Mouse (Mus musculus) heart, embryonic 10.5 days (tissue): ENCODE data around the gene Sycp2. TPM values are rescaled to one million over a fixed set of nuclear protein-coding genes. Genes with fewer than 3 reads are reported as not detected.

Experiments used
- DNase-seq: peaks from one replicate; pipeline ENCODE4 v3.0.0-alpha.2; 2017; ENCODE audit warnings: low spot score
- H3K27ac ChIP-seq: fragments of 300-500 bp; sonication (generic); 2 replicates; pipeline ENCODE4 v1.5.1; 2016; ENCODE audit warnings: mild to moderate bottlenecking
- H3K27me3 ChIP-seq: fragments of 300-500 bp; sonication (generic); 2 replicates; pipeline ENCODE4 v1.6.1; 2016; ENCODE audit warnings: mild to moderate bottlenecking; ENCODE audit not compliant: poor library complexity, insufficient read depth, severe bottlenecking
- H3K36me3 ChIP-seq: fragments of 300-500 bp; sonication (generic); 2 replicates; pipeline ENCODE4 v1.6.1; 2016; ENCODE audit warnings: mild to moderate bottlenecking, moderate library complexity
- H3K4me1 ChIP-seq: fragments of 300-500 bp; sonication (generic); 2 replicates; pipeline ENCODE4 v1.6.1; 2016; ENCODE audit warnings: mild to moderate bottlenecking
- H3K4me3 ChIP-seq: fragments of 300-500 bp; sonication (generic); 2 replicates; pipeline ENCODE4 v1.5.1; 2016; ENCODE audit warnings: mild to moderate bottlenecking, moderate library complexity
- H3K9me3 ChIP-seq: fragments of 300-500 bp; sonication (generic); 2 replicates; pipeline ENCODE4 v1.6.1; 2016; ENCODE audit warnings: mild to moderate bottlenecking, moderate library complexity
- WGBS: fragments of 180-500 bp; shearing (Covaris S2); methylation state at CpG from one replicate; pipeline ENCODE4 v1.1.7; 2016; 5-methylcytosine and 5-hydroxymethylcytosine counted together
- polyA plus RNA-seq: library from polyadenylated mRNA; unstranded; fragments of >200 nt; fragmentation: Nextera tagmentation; extraction: Ambion mirVana; gene quantifications from 2 replicates; pipeline ENCODE4 v1.2.1, GENCODE M21; 2016

Gene Sycp2
- 0.06 and 0.18 TPM in 2 replicates for polyA plus RNA-seq

DNA sequence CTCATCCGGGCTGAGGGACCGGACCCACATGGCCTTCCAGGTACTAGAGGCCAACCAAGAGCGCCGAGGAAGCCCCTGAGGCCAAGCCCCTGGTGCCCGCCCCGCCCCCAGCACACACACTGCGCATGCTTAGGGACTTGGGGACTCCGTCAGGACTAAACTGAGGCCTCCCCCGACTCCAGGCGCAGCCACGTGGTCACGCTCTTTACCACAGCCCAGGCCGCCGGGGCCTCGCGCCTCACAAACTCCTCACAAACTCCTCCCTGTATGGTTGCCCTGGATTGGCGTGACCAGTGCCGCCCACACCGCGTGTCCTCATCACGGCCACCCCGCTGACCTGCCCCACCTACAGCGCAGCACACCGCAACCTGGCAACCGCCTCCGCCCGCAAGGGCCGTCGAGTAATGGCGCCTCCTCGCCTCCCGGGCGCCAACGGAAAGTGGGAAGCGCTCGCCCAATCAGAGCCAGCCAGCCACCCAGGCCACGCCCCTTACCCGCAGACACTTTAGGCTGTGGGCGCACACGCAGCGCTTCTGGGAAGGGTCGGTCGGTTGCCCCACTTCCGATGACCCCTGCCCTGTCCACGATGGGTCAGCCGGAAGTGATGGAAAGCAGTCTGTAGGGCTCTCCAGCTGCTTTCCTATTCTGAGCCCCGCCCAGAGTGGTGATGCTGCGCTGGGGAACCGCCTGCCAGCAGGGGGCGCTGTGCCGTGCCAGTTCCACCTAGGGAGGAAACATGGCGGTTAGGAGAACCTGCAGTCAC, at the start of gene Sycp2:
Gene Sycp2 (minus strand): TSS at position 633 of the 763 bp plus-strand sequence.
- 74% methylated on average over 52 of the region's 52 CpGs for WGBS
- Histone ChIP-seq H3K4me3 (no peak within 1 kb of the TSS), H3K27me3 (no peaks in the 10 kb centered on the region), H3K4me1 (peaks cover 20% of the 10 kb centered on the region), H3K9me3 (peaks cover 10% of the 10 kb centered on the region; the same call in 1 of the 2 replicates), H3K27ac (no peak within 1 kb of the TSS), H3K36me3 (0 out of 2 replicates have a peak, but pooled peaks cover 2% of the 10 kb centered on the region)
- peak; percentile 72 for DNase-seq

DNA sequence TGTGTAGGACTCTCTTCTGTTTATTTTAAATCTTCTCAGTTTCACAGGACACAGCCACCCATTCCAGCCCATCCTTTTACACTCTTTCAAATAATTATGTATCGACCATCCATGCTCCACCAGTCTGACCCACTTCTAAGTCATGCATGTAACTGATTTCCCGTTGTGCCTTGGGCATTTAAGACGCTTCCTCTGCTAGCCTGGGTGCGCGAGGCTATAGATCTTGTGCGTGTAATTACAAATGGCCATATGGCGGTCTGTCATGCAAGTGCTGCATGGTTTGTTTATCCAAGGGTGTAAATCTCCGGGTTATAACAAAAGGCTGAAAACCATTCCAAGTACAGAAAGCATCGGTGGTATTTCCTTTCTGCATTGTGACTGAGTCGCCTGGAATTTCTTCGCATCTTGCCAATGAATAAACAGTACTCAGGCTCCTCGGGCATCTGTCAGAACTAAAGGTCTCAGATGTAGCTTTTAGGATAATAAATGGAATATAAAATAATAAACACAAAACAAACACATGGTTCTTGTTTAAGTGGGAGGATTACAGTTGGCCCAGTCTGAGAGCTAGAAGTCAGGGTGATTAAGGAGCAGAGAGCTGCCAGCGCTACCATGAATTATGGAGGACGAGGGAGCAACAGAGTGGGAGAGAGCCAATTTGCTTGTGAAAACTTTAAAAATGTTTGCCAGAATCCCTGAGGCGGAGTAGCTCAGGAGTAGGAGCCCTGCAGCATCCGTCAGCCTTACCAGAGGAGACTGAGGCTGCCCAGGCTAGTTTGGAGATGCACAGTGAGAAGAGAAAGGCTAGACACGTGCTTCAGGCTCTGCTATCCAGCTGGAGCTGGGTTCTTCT, 47.4 kb upstream of the Sycp2 start:
- Histone ChIP-seq H3K4me1 (no peaks in the 10 kb centered on the region), H3K36me3 (no peaks in the 10 kb centered on the region), H3K27me3 (no peaks in the 10 kb centered on the region), H3K9me3 (no peaks in the 10 kb centered on the region), H3K27ac (peak overlapping the region; percentile 6), H3K4me3 (no peak overlapping the region)
- DNase-seq = no peak
- whole genome bisulfite sequencing = 57% methylated on average over 17 of the region's 17 CpGs

DNA sequence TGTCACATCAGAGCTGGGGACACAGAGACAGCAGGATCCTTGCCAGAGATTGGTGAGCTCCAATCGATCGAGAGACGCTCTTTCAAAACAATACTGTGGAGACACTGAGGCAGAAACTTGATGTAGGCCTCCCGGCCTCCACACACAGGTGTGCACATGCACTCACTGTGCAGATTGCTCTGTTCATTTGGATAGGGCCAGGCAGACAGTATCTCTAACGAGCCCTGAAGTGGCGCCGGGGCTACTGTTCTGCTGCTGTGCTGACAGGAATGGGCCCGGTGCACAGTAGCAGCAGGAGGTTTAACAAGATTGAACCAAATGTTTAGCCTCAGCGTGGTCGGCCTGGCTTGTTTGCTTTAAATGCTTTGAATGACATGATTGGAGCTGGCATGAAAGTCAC, 43.5 kb upstream of the Sycp2 start:
- 57% methylated on average over 10 of the region's 10 CpGs for WGBS
- Histone ChIP-seq H3K9me3 (no peaks in the 10 kb centered on the region), H3K4me1 (no peaks in the 10 kb centered on the region), H3K27me3 (no peaks in the 10 kb centered on the region), H3K4me3 (no peak overlapping the region), H3K27ac (no peak overlapping the region), H3K36me3 (no peaks in the 10 kb centered on the region)
- DNase-seq = no peak

DNA sequence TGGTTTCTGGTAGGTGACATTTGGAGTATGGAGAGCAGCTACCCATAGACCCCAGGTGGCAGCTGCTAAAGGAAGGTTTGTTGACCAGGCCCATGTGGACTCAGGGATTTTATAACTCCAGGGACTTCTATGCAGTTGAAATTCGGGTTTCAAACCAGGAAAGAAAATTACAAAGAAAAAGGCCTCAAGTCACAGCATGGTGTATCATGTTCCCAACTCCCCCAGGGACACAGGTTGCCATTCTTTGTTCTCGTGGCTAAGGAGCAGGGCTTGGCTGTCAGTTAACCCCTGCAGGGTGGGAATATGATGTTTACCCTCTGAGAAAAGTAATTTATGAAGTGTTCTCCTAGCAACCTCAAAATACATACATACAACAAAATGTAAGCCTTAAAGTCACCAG, 42.8 kb upstream of the Sycp2 start:
- no peaks in the 10 kb centered on the region for H3K36me3 ChIP-seq
- 28% methylated on average over 2 of the region's 2 CpGs for WGBS
- H3K4me1 ChIP-seq = no peaks in the 10 kb centered on the region
- no peaks in the 10 kb centered on the region for H3K27me3 ChIP-seq
- H3K27ac ChIP-seq = no peak overlapping the region
- no peak for DNase-seq
- no peaks in the 10 kb centered on the region for H3K9me3 ChIP-seq
- H3K4me3 ChIP-seq = no peak overlapping the region

DNA sequence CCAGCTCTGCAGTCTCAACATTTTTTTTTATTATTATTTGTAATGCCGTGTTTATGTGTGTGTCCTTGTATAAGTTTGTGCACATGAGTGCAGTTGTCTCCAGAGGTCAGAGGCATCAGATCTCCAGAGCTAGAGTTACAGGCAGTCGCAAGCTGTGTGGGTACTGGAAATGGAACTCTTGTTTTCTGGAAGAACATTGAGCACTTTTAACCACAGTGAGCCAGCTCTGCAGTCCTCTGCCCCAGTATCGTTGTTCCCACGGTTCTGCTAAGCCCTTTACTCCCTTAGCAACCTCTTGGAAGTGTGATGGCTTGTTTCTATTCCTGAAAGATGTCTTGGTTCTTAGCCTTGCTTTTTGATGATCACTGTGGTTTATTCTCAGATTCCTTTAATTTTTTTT, 41.9 kb upstream of the Sycp2 start:
- H3K4me3 ChIP-seq = no peak overlapping the region

DNA sequence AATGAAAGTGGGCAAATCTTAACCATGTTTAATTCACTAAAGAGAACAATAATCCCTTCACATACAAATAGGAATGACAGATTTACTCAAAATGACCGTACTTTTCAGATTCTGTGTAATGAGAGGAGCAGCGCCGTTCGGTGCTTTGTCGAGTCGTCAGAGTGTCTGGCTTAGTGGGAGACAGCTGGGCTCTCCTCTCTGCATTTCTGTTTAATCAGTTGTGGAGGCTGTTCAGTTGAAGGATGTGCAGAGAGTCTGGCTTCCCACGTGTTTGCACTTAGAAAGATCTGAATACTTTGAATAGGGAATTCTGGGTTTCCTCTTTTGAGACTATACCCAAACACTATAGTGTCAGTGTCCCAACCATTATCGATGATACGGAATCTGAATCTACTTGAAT, 29.8 kb upstream of the Sycp2 start:
- Histone ChIP-seq H3K27me3 (no peaks in the 10 kb centered on the region), H3K4me3 (no peak overlapping the region), H3K36me3 (no peaks in the 10 kb centered on the region), H3K9me3 (no peaks in the 10 kb centered on the region), H3K4me1 (no peaks in the 10 kb centered on the region), H3K27ac (no peak overlapping the region)
- 66% methylated on average over 9 of the region's 9 CpGs for WGBS
- no peak for DNase-seq

More for the DNA sequence above, 41.9 kb upstream of the Sycp2 start:
- H3K9me3 ChIP-seq = no peaks in the 10 kb centered on the region
- no peaks in the 10 kb centered on the region for H3K4me1 ChIP-seq
- no peak for DNase-seq
- 91% methylated on average over 4 of the region's 4 CpGs for WGBS
- no peak overlapping the region for H3K27ac ChIP-seq
- no peaks in the 10 kb centered on the region for H3K27me3 ChIP-seq
- no peaks in the 10 kb centered on the region for H3K36me3 ChIP-seq

DNA sequence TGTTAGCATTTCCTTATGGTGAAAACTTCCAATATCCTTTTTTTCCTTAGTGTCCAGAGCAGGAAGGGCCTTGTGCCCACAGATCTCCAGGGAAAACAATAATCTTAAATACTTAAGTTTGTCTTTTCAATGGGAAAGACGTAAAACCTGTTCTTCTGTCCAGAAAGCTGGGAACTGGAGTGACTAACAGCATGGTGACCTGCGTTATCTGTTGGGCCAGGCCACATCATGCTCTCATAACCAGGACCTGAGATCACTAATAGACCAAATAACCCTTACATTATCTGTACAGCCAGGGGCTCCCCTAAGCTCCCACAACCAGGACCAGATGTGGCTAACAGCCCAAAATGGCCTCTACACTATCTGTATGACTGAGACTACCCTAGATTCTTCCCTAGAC, 26.4 kb upstream of the Sycp2 start:
- WGBS = 69% methylated on average over 2 of the region's 2 CpGs
- H3K27ac ChIP-seq = no peak overlapping the region
- H3K9me3 ChIP-seq = no peaks in the 10 kb centered on the region
- H3K36me3 ChIP-seq = no peaks in the 10 kb centered on the region
- no peaks in the 10 kb centered on the region; the same call in none of the 2 replicates for H3K27me3 ChIP-seq
- H3K4me1 ChIP-seq = peaks cover 5% of the 10 kb centered on the region; the same call in 1 of the 2 replicates
- no peak overlapping the region for H3K4me3 ChIP-seq
- DNase-seq = no peak

DNA sequence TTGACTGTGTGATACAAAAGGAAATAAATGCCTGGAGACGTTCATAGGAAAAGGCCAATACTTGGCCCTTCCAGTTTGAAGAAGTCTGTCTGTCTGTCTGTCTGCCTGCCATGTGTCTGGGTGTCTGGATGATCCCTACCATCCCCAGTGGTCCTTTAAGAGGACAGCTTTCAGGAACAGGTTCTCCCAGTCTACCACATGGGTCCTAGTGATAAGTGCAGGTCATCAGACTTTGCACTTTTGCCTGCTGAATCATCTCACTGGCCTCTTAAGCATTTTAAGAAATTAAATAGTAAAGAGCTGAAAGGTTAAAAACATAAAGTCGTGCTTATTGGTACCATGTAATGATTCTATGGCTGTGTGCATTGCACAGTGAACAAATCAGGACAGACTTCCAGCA, 26.0 kb upstream of the Sycp2 start:
- 64% methylated on average over 2 of the region's 2 CpGs for WGBS
- Histone ChIP-seq H3K4me1 (peaks cover 5% of the 10 kb centered on the region; the same call in 1 of the 2 replicates), H3K27ac (no peak overlapping the region), H3K9me3 (no peaks in the 10 kb centered on the region), H3K36me3 (no peaks in the 10 kb centered on the region), H3K4me3 (no peak overlapping the region), H3K27me3 (no peaks in the 10 kb centered on the region; the same call in none of the 2 replicates)
- no peak for DNase-seq

DNA sequence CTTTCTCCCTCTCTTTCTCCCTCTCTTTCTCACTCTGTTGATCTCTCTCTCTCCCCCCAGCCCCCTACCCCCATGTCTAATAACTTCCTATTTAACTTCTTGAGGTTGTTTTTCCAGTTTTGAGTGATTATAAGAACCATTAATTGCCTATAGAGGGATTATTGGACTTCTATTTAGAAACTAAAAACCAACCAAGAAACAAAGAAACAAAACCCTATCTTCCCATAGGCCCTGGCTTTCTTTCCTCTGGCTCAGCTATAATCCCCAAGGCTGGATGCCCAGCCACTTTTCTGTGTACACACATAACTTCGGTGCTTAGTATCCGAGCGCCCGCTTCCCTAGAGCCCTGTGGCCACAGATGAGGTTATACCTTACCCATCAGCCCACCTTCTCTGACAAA, 22.7 kb upstream of the Sycp2 start, which contains the start of gene Cdh26:
Gene Cdh26 (plus strand): TSS at position 301 of the 400 bp plus-strand sequence.
- Histone ChIP-seq H3K27ac (no peak within 1 kb of the TSS), H3K4me1 (peaks cover 5% of the 10 kb centered on the region), H3K4me3 (no peak within 1 kb of the TSS), H3K9me3 (no peaks in the 10 kb centered on the region), H3K36me3 (no peaks in the 10 kb centered on the region), H3K27me3 (no peaks in the 10 kb centered on the region; the same call in none of the 2 replicates)
- 86% methylated on average over 4 of the region's 4 CpGs for WGBS
- DNase-seq = no peak

DNA sequence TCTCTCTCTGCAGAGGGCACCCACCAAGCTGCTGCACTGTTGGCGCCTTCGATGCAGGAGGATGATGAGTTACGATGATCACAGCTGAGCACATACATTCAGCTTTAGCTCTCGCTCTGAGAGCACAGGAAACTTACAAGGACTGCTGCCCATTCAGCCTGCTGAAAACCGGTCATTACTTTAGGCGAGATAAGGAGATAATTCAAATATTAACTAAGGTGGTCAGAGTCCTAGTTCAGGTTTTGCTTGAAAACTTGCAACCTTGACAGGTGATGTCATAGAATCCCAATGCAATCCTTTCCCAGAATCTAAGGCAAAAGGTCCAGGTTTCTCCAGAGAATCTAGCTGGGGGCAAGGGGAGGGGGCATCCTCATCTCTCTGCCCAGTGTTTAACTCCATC, 21.9 kb upstream of the Sycp2 start:
- H3K36me3 ChIP-seq = peaks cover 5% of the 10 kb centered on the region; the same call in 1 of the 2 replicates
- no peaks in the 10 kb centered on the region; the same call in none of the 2 replicates for H3K27me3 ChIP-seq
- DNase-seq = no peak
- WGBS = 73% methylated on average over 6 of the region's 6 CpGs
- peaks cover 8% of the 10 kb centered on the region for H3K4me1 ChIP-seq
- H3K9me3 ChIP-seq = no peaks in the 10 kb centered on the region
- H3K27ac ChIP-seq = no peak overlapping the region
- no peak overlapping the region for H3K4me3 ChIP-seq

DNA sequence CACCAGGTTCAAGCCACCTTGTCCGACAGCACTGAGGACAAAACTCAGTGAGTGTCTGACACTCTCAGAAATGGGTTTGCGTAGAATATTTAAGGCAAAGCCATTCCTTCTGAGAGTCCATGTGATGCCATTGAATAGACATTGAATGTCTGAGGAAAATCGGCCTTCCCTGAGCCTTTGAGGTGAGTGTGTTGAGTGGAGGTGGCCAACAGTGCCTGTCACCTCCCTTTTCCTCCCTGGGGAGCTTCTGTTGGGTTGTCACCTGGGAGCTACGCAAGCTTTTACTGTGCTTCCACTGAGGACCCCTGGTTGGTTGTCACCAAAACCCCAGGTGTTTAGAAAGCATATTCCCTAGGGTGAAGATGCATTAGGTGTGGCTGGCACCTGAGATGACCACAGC, 21.2 kb upstream of the Sycp2 start:
- no peak overlapping the region for H3K27ac ChIP-seq
- no peaks in the 10 kb centered on the region for H3K9me3 ChIP-seq
- WGBS = 75% methylated on average over 4 of the region's 4 CpGs
- H3K4me3 ChIP-seq = no peak overlapping the region
- peaks cover 5% of the 10 kb centered on the region; the same call in 1 of the 2 replicates for H3K36me3 ChIP-seq
- peak; percentile 60 for DNase-seq
- peaks cover 9% of the 10 kb centered on the region for H3K4me1 ChIP-seq
- H3K27me3 ChIP-seq = no peaks in the 10 kb centered on the region; the same call in none of the 2 replicates

DNA sequence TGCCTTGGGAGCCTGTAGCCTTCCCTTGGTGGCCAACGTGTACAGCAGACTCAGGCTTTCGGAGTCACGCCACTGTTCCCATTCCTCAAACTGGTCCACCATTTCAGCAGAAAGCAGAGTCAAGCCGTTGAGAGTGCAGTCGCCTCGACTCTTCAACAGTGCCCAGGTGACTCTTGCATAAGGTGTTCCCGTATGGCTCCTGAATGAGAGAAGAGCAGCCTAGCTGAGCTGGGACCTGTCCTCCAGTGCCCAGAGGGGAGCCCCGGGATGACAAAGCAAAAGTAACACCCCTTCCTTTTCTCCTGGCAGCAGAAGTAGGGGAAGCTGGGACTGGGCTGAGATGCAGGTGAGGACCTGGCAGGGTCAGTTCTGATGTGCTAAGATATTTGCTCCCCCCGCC, 20.7 kb upstream of the Sycp2 start:
- peaks cover 5% of the 10 kb centered on the region; the same call in 1 of the 2 replicates for H3K36me3 ChIP-seq
- 65% methylated on average over 9 of the region's 9 CpGs for WGBS

DNA sequence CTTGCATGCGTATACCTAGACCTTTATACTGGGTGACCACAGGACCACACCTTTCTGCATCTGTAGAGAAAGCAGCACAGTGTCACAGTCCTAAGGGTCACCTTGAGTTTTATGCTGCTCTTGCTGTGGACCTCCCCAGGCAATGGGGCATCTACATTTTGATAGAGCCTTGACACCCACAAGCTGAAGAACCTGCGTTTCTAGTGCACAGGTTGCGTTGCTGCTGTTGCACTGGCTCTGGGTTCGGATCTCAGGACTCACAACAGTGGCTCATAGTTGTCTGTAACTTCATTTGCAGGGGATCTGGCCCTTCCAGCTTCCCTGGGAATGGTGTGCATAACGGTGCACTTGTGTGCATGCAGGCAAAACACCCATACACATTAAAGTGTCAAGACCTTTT, 19.7 kb upstream of the Sycp2 start:
- Histone ChIP-seq H3K9me3 (no peaks in the 10 kb centered on the region), H3K4me1 (peaks cover 23% of the 10 kb centered on the region), H3K4me3 (no peak overlapping the region), H3K36me3 (peaks cover 5% of the 10 kb centered on the region; the same call in 1 of the 2 replicates), H3K27me3 (no peaks in the 10 kb centered on the region; the same call in none of the 2 replicates), H3K27ac (no peak overlapping the region; the same call in 1 of the 2 replicates)
- DNase-seq = peak; percentile 63
- WGBS = 86% methylated on average over 5 of the region's 5 CpGs

More for the DNA sequence above, 20.7 kb upstream of the Sycp2 start:
- DNase-seq = peak; percentile 33
- Histone ChIP-seq H3K4me1 (peaks cover 12% of the 10 kb centered on the region), H3K27me3 (no peaks in the 10 kb centered on the region; the same call in none of the 2 replicates), H3K4me3 (no peak overlapping the region), H3K27ac (no peak overlapping the region), H3K9me3 (no peaks in the 10 kb centered on the region)
